Mouse (Mus musculus) adrenal gland, postnatal 10 days (tissue): ENCODE measurements around the gene Scube1. TPM values are rescaled to one million over a fixed set of nuclear protein-coding genes. Genes with fewer than 3 reads are reported as not detected.

ENCODE experiments used
- DNase-seq: peaks from one replicate; pipeline ENCODE4 v3.0.0; 2021; ENCODE audit warnings: mixed read lengths
- total RNA-seq, 2 experiments: library from RNA; stranded (reverse); gene quantifications; 2 replicates each; pipeline ENCODE4 v1.2.3; 2021

Gene Scube1
- total RNA-seq, 2 experiments from 2014 or later: 5.5 to 9.4 TPM

DNA sequence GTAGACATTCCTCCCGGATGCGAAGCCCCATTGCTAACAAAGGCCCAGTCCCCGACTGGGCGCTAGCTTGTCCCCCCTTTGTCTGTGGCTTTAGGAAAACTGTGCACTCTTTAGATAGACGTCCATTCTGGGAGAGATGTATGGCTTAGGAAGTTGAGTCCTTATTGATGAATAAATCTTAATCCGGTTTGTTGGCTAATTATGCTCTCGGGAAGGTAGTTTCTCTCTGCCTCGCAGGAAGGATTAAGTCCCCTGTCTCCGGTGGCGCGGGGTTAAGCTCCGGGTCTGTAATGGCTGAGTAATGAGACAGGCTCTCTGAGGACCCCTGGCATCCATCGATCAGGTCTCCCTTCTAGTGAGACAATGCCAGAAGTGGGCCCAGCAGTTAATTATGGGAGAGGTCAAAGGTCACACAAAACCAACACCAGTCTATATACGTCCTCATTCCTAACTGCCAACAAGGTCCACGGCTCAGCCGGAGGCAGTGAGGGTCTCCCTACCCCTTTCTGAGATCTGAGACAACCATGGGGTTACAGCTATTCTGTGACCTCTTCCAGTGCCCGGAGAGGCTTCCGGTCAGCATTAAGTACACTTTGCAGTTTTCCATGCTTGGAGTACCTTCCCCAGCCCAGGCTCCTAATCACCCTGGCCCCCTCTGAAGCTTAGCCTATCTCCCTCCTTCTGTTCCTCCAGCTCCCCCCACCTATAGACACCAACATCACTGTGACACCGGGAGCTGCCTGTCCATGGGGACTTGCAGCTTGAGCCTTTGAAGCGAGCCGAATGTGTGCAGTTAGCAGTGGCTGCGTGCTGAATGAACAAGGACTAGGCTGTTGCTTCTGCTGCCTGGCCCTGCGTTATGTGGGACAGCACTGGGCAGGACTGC is 14.7 kb downstream of the Scube1 start:
- no peak for DNase-seq

DNA sequence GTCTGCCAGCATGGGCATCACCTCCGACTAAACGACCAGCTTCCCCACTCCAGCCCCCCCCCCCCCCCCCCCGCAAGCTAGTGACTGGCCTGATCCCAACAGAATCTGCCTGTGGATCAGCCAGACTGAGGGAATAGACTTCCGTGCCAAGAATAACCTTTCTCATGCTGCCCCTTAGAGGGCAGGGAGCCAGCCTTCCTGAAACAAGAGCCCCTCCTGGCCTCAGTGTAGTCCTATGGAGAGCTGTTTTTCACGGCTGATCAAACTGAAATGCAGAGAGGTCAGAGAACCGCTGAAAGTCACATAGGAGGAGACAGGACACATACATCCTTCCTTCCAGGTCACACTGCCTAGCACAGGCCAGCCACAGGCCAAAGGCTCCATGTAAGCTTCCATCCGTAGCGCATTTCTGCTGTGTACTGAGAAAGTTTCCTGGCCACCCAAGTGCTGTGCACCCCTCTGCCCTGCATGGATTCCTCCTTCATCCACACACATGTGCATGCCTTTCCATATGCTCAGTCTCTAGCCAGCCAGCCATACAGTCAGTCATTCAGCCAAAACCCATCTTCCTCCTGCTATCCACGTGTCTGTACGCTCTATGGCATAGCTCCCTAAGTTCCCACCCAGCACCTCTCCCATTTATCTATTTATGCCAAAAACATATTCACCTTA is 18.2 kb downstream of the Scube1 start:
- no peak for DNase-seq

DNA sequence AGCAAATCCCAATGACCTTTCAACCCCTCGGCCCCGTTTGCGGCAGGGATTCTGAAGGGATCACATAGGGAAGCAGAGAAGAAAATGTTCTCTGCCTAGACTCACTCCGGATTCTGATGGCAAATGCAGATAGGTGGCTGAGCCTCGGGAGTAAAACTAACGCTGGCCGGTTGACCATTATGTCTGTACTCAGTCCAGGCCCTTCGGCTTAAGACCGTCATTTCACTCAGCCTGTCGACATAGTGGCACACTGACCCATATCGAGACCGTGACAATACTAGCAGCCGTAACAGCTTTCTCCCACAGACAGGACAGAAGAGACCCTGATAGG is 24.3 kb downstream of the Scube1 start:
- DNase-seq: no peak

DNA sequence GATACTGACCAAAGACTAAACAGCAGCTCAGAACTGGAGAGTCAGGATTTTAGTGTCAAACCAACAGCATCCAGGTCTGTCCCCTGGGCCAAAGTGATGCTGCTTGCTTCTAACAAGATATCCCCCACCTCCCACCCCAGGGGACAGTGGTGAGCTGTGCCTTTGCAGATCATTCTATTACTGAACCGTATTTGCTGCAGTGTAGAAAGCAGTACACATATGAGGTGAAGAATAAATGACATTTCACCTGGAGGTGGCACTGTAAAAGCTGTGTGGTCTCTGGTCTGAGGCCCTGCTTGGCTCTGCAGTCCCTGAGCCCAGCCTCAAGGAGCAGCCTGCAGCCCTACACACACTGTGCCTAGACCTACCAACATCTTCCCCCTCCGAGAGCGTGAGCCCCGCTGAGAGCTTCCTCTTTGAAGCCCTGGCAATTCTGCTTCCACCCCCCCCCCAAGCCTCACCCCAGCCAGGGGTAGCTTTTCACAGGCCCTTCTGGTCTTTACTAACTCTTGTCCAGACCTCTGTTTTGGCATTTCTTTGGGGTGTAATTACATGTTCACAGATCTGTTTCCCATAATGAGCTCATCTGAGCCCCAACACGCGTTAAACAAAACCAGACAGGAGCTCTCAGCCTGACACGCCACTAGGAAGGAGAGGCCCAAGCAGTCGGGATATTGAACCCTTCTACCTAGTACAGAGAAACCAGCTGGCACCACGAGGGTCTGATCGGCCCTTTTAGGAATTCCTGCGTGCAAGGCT is 24.8 kb downstream of the Scube1 start:
- DNase-seq: no peak

DNA sequence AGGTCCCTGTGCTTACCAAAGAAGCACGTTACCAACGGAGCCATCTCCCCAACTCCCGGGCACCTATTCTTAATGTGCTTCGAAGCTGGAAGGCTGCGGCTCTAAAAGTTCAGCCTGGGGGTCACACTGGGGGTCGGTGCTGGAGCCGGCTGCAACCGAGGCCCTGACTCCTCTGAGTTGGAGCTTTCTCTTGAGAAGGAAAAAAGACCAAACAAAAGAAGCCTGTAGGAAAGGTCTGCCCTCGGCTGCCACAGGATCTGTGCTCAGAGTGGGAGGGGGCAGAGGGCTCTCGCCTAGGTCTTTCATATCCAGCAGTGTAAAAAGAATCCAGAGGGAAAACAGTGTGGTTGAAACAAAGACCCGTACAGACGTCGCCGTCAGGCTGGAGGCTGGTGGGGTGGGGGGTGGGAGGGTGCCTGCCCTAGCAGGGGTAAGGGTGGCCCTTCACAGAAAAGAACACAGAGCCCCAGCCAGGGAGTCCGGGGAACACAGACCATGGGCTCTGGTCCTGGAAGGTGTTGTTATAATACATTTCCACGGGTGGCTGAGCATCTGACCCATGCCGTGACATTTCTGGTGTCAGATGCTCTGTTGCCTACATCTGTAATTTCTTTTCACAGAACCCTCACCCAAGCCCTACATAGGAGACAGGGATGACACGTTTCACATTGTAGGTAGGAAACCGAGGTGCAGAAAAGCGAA is 25.5 kb downstream of the Scube1 start:
- DNase-seq: no peak

DNA sequence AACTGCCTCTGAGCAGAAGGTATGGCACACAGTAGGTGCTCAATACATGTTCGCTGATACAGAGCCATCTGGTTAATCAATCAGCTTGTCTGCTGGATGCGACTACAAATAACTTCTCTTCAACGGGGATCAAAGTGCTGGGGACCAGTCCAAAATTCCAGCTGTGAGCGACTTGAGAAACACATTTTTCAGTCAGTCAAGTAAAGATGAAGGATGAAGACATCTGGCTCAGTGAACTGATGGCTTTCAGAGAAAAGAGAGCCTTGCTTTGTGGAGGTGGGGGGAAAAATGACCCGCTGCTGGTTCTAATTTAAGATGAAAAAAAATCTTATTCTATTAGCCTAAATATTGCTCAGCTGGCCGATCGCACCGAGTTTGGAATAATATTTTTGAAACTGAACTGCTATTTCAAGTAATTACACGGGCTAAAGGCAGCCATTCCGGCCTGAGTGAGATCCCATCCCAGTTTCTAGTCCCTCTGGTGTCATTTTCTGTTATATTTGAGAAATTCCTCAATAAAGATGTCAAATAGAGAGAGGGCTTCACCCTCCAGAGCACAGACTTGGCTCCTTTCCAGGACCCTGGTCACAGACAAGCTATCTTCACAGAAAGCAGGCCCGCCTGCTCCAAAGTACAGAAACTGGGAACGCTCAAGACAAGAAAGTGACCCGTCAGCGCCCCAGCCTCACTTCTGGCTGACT is 28.0 kb downstream of the Scube1 start:
- DNase-seq: no peak

DNA sequence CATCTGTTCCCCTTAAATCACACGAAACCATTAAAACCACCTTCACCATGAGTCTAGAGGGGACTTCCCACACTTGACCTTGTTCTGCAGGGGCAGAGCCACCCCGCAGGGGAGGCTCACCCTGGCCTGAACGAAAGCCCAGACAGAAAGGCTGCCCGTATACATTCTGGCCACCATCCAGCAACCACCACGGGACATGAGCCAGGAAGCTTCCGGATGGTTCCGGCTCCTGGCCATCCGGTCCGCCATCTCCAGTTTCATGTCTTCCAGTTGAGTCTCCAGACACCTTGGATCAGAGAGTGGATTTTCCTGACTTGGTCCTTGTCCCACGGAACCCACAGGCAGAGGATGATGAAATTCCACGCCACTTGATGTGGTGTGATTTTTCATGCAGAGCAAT is 29.7 kb downstream of the Scube1 start:
- no peak for DNase-seq

DNA sequence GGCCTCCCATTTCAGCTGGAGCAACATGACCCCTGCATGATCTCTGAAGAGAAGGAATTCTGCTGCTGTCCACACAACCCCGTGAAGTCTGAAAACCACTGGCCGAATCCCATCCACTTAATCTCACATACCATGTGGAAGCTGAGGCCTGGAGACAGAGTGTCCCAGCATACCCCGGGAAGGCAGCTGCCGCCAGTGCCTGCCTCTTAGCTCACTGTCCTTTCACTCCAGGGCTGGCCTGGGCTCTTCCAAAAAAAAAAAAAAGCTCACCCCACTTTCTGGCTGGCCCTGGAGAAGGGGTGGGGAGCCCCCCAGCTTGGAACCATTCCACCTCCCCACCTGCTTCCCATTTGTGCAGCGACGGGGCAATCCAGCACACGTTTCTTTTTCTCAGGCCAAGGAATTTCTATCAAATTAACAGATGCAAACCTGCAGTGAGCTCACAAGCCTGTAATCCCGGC is 32.9 kb downstream of the Scube1 start:
- DNase-seq: no peak

DNA sequence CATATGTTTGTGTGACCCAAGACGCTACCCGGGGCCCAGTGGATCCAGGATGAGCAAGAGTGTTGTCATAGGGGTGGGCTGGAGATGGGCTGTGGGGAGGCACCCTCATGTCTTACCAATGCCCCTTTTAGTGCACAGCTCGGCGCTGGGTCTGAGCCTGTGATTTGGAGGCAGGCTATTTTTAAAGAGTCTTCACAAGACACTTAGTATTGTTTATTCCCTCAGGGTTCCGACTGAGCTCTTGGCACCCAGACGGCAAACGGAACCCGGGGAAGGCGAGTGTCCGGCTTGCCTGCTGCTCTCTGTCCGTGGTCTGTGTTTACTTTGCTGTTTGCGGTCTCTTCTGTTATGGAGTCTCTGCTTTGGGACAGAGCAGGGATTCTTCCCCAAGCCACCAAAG is 34.9 kb downstream of the Scube1 start:
- no peak for DNase-seq

DNA sequence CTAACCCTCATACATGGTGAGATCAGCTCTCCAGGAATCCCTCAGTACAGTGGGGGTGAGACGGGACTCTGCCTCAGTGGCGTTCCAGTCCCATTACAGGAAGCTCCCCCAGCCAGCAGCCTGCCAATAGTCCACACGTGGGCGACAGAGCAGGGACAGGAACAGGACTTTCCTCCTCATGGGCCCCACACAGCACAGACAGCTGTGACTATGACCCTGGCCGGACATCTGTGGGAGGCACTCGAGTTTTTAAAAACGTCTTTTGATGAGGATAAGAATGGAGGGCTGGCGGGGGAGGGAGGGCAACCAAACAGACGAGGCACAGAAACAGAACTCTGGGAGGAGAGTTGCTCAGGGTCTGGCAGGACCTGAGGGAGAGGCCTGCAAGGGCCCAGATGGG is 38.2 kb downstream of the Scube1 start:
- DNase-seq: no peak

DNA sequence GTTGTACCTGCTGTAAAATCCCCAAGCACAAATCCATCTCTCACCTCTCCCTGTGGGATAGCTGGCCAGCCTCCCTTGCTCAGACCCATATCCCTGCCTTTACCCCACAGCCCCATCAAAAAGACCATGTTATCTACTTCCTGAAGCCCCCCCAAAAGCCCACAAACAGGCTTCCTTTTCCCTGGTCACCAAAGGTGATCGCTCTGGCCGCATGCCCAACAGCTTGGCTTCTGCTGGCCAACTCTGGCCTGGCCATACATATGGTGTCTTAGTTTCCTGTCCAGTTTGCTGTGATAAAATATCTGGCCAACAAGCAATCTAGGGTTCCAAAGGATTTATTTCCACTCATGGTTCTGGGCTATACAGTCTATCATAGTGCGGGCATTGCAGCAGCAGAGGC is 38.9 kb downstream of the Scube1 start:
- no peak for DNase-seq

DNA sequence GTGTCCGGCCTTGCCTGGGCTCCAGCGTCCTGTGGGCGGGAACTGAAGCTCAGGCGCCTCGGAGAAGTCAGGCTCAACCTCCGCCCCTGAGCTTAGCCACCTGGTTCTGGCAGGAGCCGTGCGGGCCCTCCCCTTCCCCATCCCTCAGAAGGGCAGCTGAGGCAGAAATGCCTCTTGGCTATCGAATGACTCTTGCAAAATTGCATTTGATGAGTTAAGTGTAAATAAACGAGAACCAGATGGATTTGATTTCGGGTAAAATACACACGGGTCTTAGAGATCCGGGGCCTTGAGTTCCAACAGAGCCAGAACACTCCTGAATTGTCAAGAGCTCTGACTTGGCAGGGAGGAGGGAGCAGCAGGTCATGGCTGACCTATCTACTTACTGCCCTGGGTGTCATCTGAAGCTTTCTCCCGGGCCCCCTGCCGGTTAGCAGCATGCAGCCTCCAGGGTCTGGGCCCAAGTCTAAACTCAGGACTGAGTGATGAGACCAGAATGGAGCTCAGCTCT is 41.7 kb downstream of the Scube1 start:
- no peak for DNase-seq

DNA sequence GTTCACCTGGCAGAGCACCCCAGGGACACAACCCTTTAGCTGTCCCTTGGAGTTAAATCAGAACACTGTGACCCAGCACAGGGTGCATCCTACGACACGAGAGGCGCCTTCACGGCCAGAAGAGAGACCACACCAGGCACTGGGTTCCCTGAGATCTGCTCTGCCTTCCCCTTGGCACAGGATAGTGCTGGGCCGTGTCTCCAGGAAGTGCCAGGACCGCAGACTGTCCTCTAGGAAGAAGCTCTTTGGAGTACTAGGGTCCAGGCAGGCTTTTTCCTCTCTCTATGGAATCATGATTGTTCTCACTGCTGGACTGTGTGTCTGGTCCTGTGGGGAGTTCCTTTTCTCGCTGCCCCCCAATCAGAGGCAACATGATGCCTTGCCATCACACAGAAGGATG is 44.5 kb downstream of the Scube1 start:
- DNase-seq: no peak

DNA sequence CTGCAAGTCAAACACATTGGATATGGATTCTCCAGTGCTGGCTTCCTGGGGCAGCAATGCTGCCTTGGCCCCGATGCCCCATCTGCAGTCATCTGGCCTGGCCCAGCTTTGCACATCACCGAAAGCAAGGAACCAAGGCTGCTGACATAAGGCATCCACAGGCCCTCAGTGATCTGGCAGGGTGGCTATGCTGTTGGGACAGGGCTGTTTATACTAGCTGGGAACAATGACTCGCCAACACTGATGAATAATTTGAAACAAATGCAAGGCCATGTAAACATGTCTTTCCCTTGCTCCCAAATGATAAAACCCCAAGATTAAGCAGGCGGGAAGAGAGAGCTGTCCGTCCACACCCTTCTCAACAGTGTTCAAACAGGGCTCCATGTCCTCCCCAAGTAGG is 45.1 kb downstream of the Scube1 start:
- peak; percentile 49 for DNase-seq

DNA sequence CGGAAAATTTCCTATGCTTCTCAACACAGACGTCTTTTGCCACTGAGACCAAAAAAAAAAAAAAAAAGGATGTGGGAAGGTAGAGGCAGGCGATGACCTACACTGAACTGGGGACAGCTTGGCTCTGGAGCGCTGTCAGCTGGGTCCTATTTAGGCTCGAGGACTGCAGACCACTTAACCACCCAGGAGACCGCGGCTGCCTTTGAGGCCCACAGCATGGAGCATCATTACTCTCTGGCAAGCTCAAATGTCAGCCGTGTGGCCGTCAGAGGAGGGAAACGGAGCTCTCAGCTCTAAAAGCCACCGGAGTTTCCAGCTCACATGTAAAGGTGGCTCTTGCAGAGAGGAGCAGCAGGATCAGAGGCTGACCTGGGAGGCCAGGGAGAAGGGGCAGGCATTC is 46.2 kb downstream of the Scube1 start:
- DNase-seq: no peak

DNA sequence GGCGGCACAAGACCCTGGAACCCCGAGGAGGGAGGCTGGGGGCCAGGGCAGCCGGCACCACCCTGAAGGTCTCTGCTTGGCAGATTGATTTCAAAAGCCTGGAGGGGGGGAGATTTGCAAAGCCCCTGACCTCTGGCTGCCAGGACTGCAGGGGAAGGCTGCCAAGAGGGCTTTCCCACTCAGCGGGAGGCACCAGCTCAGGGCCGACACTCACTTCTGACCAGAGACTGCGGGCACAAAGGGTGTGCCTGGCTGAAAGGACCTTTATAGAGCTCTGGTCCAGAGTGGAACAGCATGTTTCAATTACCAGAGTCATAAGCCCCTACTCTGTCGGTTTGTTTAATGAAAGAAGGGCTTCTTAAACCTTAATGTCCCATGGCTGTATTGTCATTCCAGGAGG is 46.7 kb downstream of the Scube1 start:
- DNase-seq: peak; percentile 61

DNA sequence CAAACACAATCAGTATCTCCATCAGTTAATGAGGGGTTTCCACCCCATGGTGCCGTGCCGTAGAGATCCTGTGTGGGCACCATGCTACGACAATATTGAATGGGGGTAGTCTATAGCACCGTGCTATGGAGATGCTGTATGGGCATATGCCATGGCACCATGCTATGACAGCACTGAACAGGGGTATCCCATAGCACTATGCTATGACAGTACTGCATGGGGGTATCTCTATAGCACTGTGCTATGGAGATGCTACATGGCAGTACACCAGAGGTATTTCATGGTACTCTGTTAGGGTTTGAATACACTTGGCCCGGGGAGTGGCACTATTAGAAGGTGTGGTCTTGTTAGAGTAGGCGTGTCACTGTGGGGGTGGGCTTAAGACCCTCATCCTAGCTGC is 47.7 kb downstream of the Scube1 start:
- no peak for DNase-seq

DNA sequence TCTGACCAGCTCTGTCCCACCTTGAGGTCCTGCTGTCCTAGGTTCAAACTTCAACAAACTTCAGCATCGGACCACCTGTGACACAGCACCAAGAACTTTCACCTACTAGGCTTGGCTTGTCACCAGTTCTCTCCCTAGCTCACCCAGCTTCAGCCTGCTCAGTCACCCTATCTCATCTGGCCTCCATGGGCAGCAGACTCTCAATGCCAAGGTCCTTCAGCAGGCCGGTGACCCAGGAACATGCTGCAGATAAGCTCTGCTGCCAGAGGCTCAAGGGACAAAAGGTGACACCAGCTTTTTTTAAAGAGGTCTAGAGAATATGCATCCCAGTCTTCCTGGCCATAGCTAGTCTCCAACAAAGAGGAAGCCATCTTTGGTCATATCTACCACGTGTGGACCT is 48.5 kb downstream of the Scube1 start:
- DNase-seq: no peak

DNA sequence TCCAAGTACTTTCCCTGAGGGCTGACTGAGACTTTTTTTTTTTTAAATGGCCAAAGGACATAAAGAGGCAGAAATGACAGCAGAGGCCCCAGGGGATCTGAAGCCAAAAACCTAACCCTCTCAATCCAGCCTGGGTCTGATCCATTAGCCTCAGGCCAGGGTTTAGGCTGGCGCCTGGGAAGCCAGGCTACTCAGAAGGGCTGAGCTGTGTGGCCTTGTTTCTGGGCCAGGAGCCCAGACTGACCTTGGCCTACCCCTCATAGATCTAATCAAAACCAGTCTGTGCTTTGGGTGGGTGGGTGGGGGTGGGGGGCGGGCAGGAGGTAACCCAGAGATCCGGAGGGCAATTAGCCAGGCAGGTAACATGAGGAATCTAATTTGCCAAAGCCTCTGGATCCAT is 51.2 kb downstream of the Scube1 start:
- DNase-seq: no peak

DNA sequence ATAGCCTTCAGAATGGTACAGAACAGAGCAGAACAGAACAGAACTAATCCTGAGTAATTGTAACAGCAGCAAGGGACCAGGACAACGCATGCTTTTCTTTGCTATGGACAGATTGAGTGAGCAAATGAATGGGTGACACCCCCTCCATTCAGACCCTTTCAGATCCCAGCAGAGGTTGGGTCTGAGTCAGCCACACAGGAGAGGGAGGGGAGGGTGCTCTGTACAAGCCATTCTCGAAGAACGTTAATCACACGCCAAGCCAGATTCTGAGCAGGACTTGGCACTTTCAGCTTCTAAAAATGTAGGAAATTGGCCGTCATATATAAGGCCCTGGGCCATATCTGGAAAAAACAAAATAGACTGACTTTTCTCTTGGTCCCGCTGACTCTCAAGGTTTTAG is 57.3 kb downstream of the Scube1 start:
- no peak for DNase-seq

DNA sequence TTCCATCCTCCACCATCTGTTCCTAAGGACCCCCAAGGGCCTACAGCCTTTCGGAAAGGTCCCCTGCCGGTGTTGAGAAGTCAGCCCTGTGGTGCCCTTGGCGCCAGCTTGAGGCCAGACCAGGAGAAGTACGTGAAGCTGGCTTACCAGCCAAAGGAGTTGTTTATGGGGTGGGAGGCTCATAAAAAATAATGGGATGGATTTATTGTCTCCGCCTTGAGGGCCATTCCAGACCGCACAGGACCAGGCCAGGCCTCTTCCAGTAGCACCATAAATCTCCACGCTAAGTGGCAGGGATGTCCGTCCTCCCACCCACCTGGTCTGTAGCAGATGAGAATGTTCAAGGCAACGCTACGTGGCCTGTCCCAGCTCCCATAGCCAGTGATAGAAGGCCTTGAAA is 58.4 kb downstream of the Scube1 start:
- DNase-seq: no peak

DNA sequence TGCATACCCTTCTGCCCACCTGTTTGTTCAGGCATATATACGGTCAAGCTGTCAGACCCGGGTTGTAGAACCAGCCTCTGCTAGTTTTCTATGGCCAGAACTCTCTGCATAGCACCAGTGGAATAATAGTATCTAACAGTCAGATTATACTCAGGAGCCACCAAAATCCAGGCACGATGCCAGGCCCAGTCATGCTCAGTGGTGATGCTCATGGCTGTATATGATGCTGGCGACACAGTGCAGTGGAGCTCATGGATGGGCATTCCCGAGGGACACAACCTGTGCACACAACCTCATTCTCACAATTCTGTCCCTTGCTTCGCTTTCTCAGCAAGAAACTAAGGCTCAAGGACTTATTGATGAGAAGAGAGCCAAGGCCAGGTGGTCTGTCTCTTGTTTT is 58.8 kb downstream of the Scube1 start:
- peak; percentile 58 for DNase-seq
